ENCODE assay signal across 8 mouse cellular contexts in genomic region chr14:103844011-103844549, GRCm38 (mm10). TPM values are rescaled to one million over a fixed set of nuclear protein-coding genes. Genes with fewer than 3 reads are reported as not detected.
DNase-seq lines count a peak whose midpoint lies in the region; ATAC-seq and TF ChIP-seq lines count a peak whose summit lies in the region.

Gene Ednrb (minus strand): TSS chr14:103844402.

- 1% methylated on average over 24 of the region's 24 CpGs for WGBS in embryonic facial prominence, embryonic 10.5 days
- 1% methylated on average over 24 of the region's 24 CpGs for WGBS in heart, embryonic 15.5 days
- WGBS in kidney, postnatal 0 days, result 1% methylated on average over 24 of the region's 24 CpGs
- WGBS in liver, postnatal 0 days (ENCODE audit: insufficient replicate concordance), result 3% methylated on average over 24 of the region's 24 CpGs
- under 1% methylated on average over 24 of the region's 24 CpGs for WGBS in neural tube, embryonic 15.5 days

- DNase-seq in right cerebral cortex, postnatal 10 days (ENCODE audit: low spot score in 2 of 2), result peak; percentile 35 to 37
- DNase-seq in right cerebral cortex, adult 2 months (ENCODE audit: low spot score in 2 of 2), result no peak
- DNase-seq in embryonic facial prominence, embryonic 10.5 days (ENCODE audit: low spot score), result peak; percentile 70
- DNase-seq in kidney, postnatal 0 days (ENCODE audit: low spot score), result peak; percentile 61
- peak; percentile 18 for DNase-seq in liver, postnatal 0 days
- no peak for DNase-seq in cerebellum, adult 11 months

- peaks cover 24% of the 10 kb centered on the region for H3K4me1 ChIP-seq in embryonic facial prominence, embryonic 10.5 days
- peaks cover 9% of the 10 kb centered on the region for H3K4me1 ChIP-seq in heart, embryonic 15.5 days (replicated peaks)
- H3K4me1 ChIP-seq in kidney, postnatal 0 days (replicated peaks; ENCODE audit: insufficient read depth, low read length), result peaks cover 4% of the 10 kb centered on the region; the same call in 1 of the 2 replicates
- H3K4me1 ChIP-seq in liver, postnatal 0 days (ENCODE audit: insufficient read depth), result no peaks in the 10 kb centered on the region
- H3K4me1 ChIP-seq in neural tube, embryonic 15.5 days, result peaks cover 17% of the 10 kb centered on the region

- H3K9ac ChIP-seq in heart, embryonic 15.5 days, result peak within 1 kb of the TSS; percentile 56
- peak within 1 kb of the TSS; percentile 43 for H3K9ac ChIP-seq in kidney, postnatal 0 days (ENCODE audit: low read depth, low read length)
- H3K9ac ChIP-seq in liver, postnatal 0 days (replicated peaks), result peak within 1 kb of the TSS; percentile 38; the same call in 1 of the 2 replicates
- peak within 1 kb of the TSS; percentile 49 for H3K9ac ChIP-seq in neural tube, embryonic 15.5 days (replicated peaks)

- no peaks in the 10 kb centered on the region for H3K9me3 ChIP-seq in embryonic facial prominence, embryonic 10.5 days
- no peaks in the 10 kb centered on the region for H3K9me3 ChIP-seq in heart, embryonic 15.5 days (replicated peaks)
- no peaks in the 10 kb centered on the region for H3K9me3 ChIP-seq in kidney, postnatal 0 days (replicated peaks; ENCODE audit: low read length)
- no peaks in the 10 kb centered on the region for H3K9me3 ChIP-seq in liver, postnatal 0 days (ENCODE audit: low read length)
- no peaks in the 10 kb centered on the region for H3K9me3 ChIP-seq in neural tube, embryonic 15.5 days (replicated peaks)

- TF ChIP-seq CTCF in kidney, postnatal 0 days (IDR thresholded peaks at IDR 0.05; ENCODE audit: low read depth), result no peak
- TF ChIP-seq CTCF in liver, postnatal 0 days (IDR thresholded peaks at IDR 0.05; ENCODE audit: low read depth), result no peak

- peak within 1 kb of the TSS; percentile 91 for H3K4me2 ChIP-seq in heart, embryonic 15.5 days
- peak within 1 kb of the TSS; percentile 74 for H3K4me2 ChIP-seq in kidney, postnatal 0 days (ENCODE audit: low read length)
- H3K4me2 ChIP-seq in liver, postnatal 0 days (ENCODE audit: low read depth, low read length), result peak within 1 kb of the TSS; percentile 63
- peak within 1 kb of the TSS; percentile 95 for H3K4me2 ChIP-seq in neural tube, embryonic 15.5 days

- TF ChIP-seq EP300 in liver, postnatal 0 days (IDR thresholded peaks at IDR 0.05; ENCODE audit: low read depth), result no peak

- peak within 1 kb of the TSS; percentile 81 for H3K27ac ChIP-seq in embryonic facial prominence, embryonic 10.5 days (replicated peaks)
- H3K27ac ChIP-seq in heart, embryonic 15.5 days, result peak within 1 kb of the TSS; percentile 67
- peak within 1 kb of the TSS; percentile 58 for H3K27ac ChIP-seq in kidney, postnatal 0 days
- peak within 1 kb of the TSS; percentile 18 for H3K27ac ChIP-seq in liver, postnatal 0 days (ENCODE audit: low read depth)
- H3K27ac ChIP-seq in neural tube, embryonic 15.5 days (replicated peaks), result peak within 1 kb of the TSS; percentile 79

- H3K4me3 ChIP-seq in embryonic facial prominence, embryonic 10.5 days, result peak within 1 kb of the TSS; percentile 70
- H3K4me3 ChIP-seq in heart, embryonic 15.5 days, result peak within 1 kb of the TSS; percentile 55
- peak within 1 kb of the TSS; percentile 47 for H3K4me3 ChIP-seq in kidney, postnatal 0 days (replicated peaks; ENCODE audit: low read depth, low read length)
- H3K4me3 ChIP-seq in liver, postnatal 0 days (ENCODE audit: low read depth, low read length), result peak within 1 kb of the TSS; percentile 42
- peak within 1 kb of the TSS; percentile 59 for H3K4me3 ChIP-seq in neural tube, embryonic 15.5 days (replicated peaks)

- no peaks in the 10 kb centered on the region for H3K36me3 ChIP-seq in embryonic facial prominence, embryonic 10.5 days (replicated peaks)
- H3K36me3 ChIP-seq in heart, embryonic 15.5 days, result no peaks in the 10 kb centered on the region
- no peaks in the 10 kb centered on the region for H3K36me3 ChIP-seq in kidney, postnatal 0 days (ENCODE audit: insufficient read depth, low read length)
- H3K36me3 ChIP-seq in liver, postnatal 0 days (replicated peaks; ENCODE audit: insufficient read depth, low read length), result no peaks in the 10 kb centered on the region
- H3K36me3 ChIP-seq in neural tube, embryonic 15.5 days, result no peaks in the 10 kb centered on the region

- peaks cover 42% of the 10 kb centered on the region for H3K27me3 ChIP-seq in embryonic facial prominence, embryonic 10.5 days (replicated peaks; ENCODE audit: low read depth, poor library complexity, severe bottlenecking)
- 0 out of 2 replicates have a peak, but pooled peaks cover 2% of the 10 kb centered on the region for H3K27me3 ChIP-seq in heart, embryonic 15.5 days
- H3K27me3 ChIP-seq in kidney, postnatal 0 days (ENCODE audit: insufficient read depth, low read length), result no peaks in the 10 kb centered on the region
- H3K27me3 ChIP-seq in liver, postnatal 0 days (ENCODE audit: insufficient read depth, low read length), result peaks cover 12% of the 10 kb centered on the region
- no peaks in the 10 kb centered on the region for H3K27me3 ChIP-seq in neural tube, embryonic 15.5 days (replicated peaks)

- ATAC-seq in heart, embryonic 15.5 days (replicated peaks; ENCODE audit: insufficient number of reproducible peaks, insufficient read depth, low FRiP score, low read depth), result peak; percentile 72
- ATAC-seq in kidney, postnatal 0 days (replicated peaks; ENCODE audit: low FRiP score, low read depth), result peak; percentile 75
- ATAC-seq in liver, postnatal 0 days, result no peak
- ATAC-seq in neural tube, embryonic 15.5 days (ENCODE audit: low FRiP score), result peak; percentile 79

RNA-seq across cellular contexts. Expression of gene Ednrb, which starts in this region (rescaled TPM):
- polyA plus RNA-seq in embryonic facial prominence, embryonic 10.5 days (2016; fragmentation: Nextera tagmentation; extraction: Ambion mirVana), result 21.1 and 34.5 TPM in 2 replicates
- polyA plus RNA-seq in heart, embryonic 15.5 days (2015; fragmentation: Nextera tagmentation; extraction: Ambion mirVana), result 70.4 and 73.8 TPM in 2 replicates
- 70.3 and 73.0 TPM in 2 replicates for polyA plus RNA-seq in kidney, postnatal 0 days (2015; fragmentation: Nextera tagmentation; extraction: Ambion mirVana)
- 7.9 and 10.0 TPM in 2 replicates for polyA plus RNA-seq in liver, postnatal 0 days (2015; fragmentation: Nextera tagmentation; extraction: Ambion mirVana)
- polyA plus RNA-seq in neural tube, embryonic 15.5 days (2015; fragmentation: Nextera tagmentation; extraction: Ambion mirVana), result 69.1 and 83.8 TPM in 2 replicates

Comparison
In these comparisons a context has a peak if more than half of its experiments do, and no peak if none do; other contexts are left out.
1. DNase-seq: peak in right cerebral cortex, postnatal 10 days (2 of 2), embryonic facial prominence, embryonic 10.5 days (single experiment), kidney, postnatal 0 days (single experiment) and liver, postnatal 0 days (single experiment); none in right cerebral cortex, adult 2 months (0 of 2) and cerebellum, adult 11 months (single experiment).
2. H3K27ac ChIP-seq: peak in every context shown above with its lines; median percentile 81 in embryonic facial prominence, embryonic 10.5 days; 79 in neural tube, embryonic 15.5 days; 67 in heart, embryonic 15.5 days; 58 in kidney, postnatal 0 days; 18 in liver, postnatal 0 days.
3. Peak in every context shown above with its lines, with median percentiles within 50 percentile points of each other: H3K4me3 ChIP-seq, H3K4me2 ChIP-seq and H3K9ac ChIP-seq.